9 mouse cellular contexts compared by ENCODE assay signal in genomic region chr15:97907202-97907601, GRCm38 (mm10). TPM values are rescaled to one million over a fixed set of nuclear protein-coding genes. Genes with fewer than 3 reads are reported as not detected.
DNase-seq lines count a peak whose midpoint lies in the region; ATAC-seq lines count a peak whose summit lies in the region.
"Had no signal": no experiment of that assay in that cellular context is flagged by ENCODE, and none has a peak within 500 bp of the region (broad histone marks: within the 10 kb centered on the region; RNA-seq: fewer than 3 reads in every experiment).

No protein-coding gene starts in this region.

- no peaks in the 10 kb centered on the region for H3K36me3 ChIP-seq in kidney, embryonic 16.5 days (ENCODE audit: insufficient read depth, low read length)
- H3K36me3 ChIP-seq in midbrain, embryonic 16.5 days (ENCODE audit: control insufficient read depth, insufficient read depth, low read length): no peaks in the 10 kb centered on the region

- H3K4me3 ChIP-seq in kidney, embryonic 16.5 days (ENCODE audit: low read length): peak overlapping the region; percentile 59
- no peak overlapping the region for H3K4me3 ChIP-seq in midbrain, embryonic 16.5 days (ENCODE audit: low read depth, low read length)

- DNase-seq in lung, adult 18-20 months: peak; percentile 41 to 62
- DNase-seq in lung, postnatal 4 days: no peak
- peak; percentile 32 for DNase-seq in c-Kit-positive CD71-negative TER-119-negative erythroid progenitor cells, embryonic 14.5 days (ENCODE audit: low read depth)
- no peak for DNase-seq in gastrocnemius, postnatal 4 days (ENCODE audit: low spot score in 2 of 2)
- DNase-seq in cerebellum, postnatal 25 days: no peak
- DNase-seq in cerebellum, adult 11-12 months: no peak

- no peak; the same call in 1 of the 2 replicates for ATAC-seq in kidney, embryonic 16.5 days (ENCODE audit: low FRiP score, low TSS enrichment)
- no peak for ATAC-seq in midbrain, embryonic 16.5 days

- H3K4me2 ChIP-seq in kidney, embryonic 16.5 days (replicated peaks; ENCODE audit: low read depth, low read length): peak overlapping the region; percentile 98
- H3K4me2 ChIP-seq in midbrain, embryonic 16.5 days (ENCODE audit: low read length): peak overlapping the region; percentile 70; the same call in 1 of the 2 replicates

- peaks cover 31% of the 10 kb centered on the region for H3K4me1 ChIP-seq in kidney, embryonic 16.5 days (ENCODE audit: insufficient read depth, low read length)
- H3K4me1 ChIP-seq in midbrain, embryonic 16.5 days (ENCODE audit: control insufficient read depth, insufficient read depth, low read length): peaks cover 13% of the 10 kb centered on the region

- H3K27me3 ChIP-seq in kidney, embryonic 16.5 days (ENCODE audit: insufficient read depth, low read length): peaks cover 18% of the 10 kb centered on the region
- peaks cover 20% of the 10 kb centered on the region for H3K27me3 ChIP-seq in midbrain, embryonic 16.5 days (ENCODE audit: control insufficient read depth, insufficient read depth, low read depth, low read length)

- 54% methylated on average over 5 of the region's 5 CpGs for WGBS in kidney, embryonic 16.5 days
- 60% methylated on average over 5 of the region's 5 CpGs for WGBS in midbrain, embryonic 16.5 days

- H3K9ac ChIP-seq in kidney, embryonic 16.5 days (replicated peaks; ENCODE audit: low read length): peak overlapping the region; percentile 67; the same call in 1 of the 2 replicates
- no peak overlapping the region for H3K9ac ChIP-seq in midbrain, embryonic 16.5 days (ENCODE audit: low read depth, low read length)

- H3K27ac ChIP-seq in kidney, embryonic 16.5 days (ENCODE audit: low read length): no peak overlapping the region
- H3K27ac ChIP-seq in midbrain, embryonic 16.5 days (ENCODE audit: low read length): no peak overlapping the region

- H3K9me3 ChIP-seq in kidney, embryonic 16.5 days (ENCODE audit: low read length): no peaks in the 10 kb centered on the region
- no peaks in the 10 kb centered on the region for H3K9me3 ChIP-seq in midbrain, embryonic 16.5 days (replicated peaks; ENCODE audit: control insufficient read depth, low read length, poor library complexity, severe bottlenecking)

RNA-seq across cellular contexts. Expression of gene Vdr, which starts 3.2 kb away (rescaled TPM):
- 9.6 and 10.5 TPM in 2 replicates for polyA plus RNA-seq in kidney, embryonic 16.5 days (2015; fragmentation: Nextera tagmentation; extraction: Ambion mirVana)
- polyA plus RNA-seq in midbrain, embryonic 16.5 days (2015; fragmentation: Nextera tagmentation; extraction: Ambion mirVana): 0.05 and 0.15 TPM in 2 replicates
- total RNA-seq in gastrocnemius, postnatal 4 days (2021): under 1 TPM; 0.15 to 0.47 TPM
- polyA plus RNA-seq: erythroblast, embryonic 14.5 days had no signal

RNA-seq across cellular contexts. Expression of gene Tmem106c, which starts 56.8 kb away (rescaled TPM):
- polyA plus RNA-seq in kidney, embryonic 16.5 days (2015; fragmentation: Nextera tagmentation; extraction: Ambion mirVana): 56.0 and 61.3 TPM in 2 replicates
- polyA plus RNA-seq in midbrain, embryonic 16.5 days (2015; fragmentation: Nextera tagmentation; extraction: Ambion mirVana): 52.5 and 57.2 TPM in 2 replicates
- total RNA-seq in gastrocnemius, postnatal 4 days (2021): 10 to 100 TPM; 22.6 to 23.0 TPM

Comparison
In these comparisons a context has a peak if more than half of its experiments do, and no peak if none do; other contexts are left out.
1. DNase-seq: peak in lung, adult 18-20 months (2 of 2) and c-Kit-positive CD71-negative TER-119-negative erythroid progenitor cells, embryonic 14.5 days (single experiment); none in lung, postnatal 4 days (0 of 2), gastrocnemius, postnatal 4 days (0 of 2), cerebellum, postnatal 25 days (0 of 2) and cerebellum, adult 11-12 months (single experiment).